Mouse (Mus musculus) kidney, adult 2 months (tissue): Measurements from ENCODE around the gene Fhdc1.

ENCODE experiments used
- CTCF ChIP-seq: fragments of 200-500 bp; conservative IDR thresholded peaks from 2 replicates; pipeline ENCODE4 v1.5.1; 2011; ENCODE audit warnings: low read depth, mild to moderate bottlenecking, control low read depth, low read length, moderate library complexity, mixed read lengths; ENCODE audit not compliant: insufficient read depth, insufficient read length
- POLR2A ChIP-seq: fragments of 200-500 bp; IDR thresholded peaks from one replicate; pipeline ENCODE4 v1.6.1; 2011; ENCODE audit warnings: low read depth, low read length, control low read depth

- no peak for TF ChIP-seq CTCF
- no peak for TF ChIP-seq POLR2A
These were observed 17.5 kb upstream of the Fhdc1 start for GRCm38 (mm10) chr3:84497718-84498117.
